Mouse (Mus musculus): ENCODE measurements around the gene Gucy2g. TPM values are rescaled to one million over a fixed set of nuclear protein-coding genes. Genes with fewer than 3 reads are reported as not detected.

The Gucy2g gene
- polyA plus RNA-seq (2012), result not detected in 2 replicates

- TF ChIP-seq GATA1 (IDR thresholded peaks at IDR 0.05; ENCODE audit: low read length), result no peak
Measured at GRCm38 (mm10) chr19:55241186-55241645, at the start of gene Gucy2g. Gene Gucy2g, minus strand, starts transcription at chr19:55241236.

DNA sequence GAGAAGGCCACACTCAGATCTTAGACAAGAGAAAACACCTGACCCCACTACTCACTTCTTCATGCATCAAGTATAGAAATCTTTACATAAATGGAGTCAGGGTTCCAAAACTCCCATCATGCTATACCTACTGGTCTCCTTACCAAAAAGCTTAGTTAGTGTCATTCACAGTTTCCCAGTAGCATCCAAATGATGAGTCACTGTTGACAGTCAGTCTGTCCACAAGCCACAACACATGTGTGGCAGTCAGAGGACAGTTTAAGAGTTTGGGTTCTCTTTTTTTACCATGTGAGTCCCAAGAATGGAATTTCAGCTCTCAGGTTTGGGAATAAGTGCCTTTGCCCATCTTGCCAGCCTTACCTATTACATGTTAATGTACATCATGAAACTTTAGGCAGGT is 47.9 kb upstream of the Gucy2g start:
- no peak for TF ChIP-seq GATA1 (IDR thresholded peaks at IDR 0.05; ENCODE audit: low read length)

DNA sequence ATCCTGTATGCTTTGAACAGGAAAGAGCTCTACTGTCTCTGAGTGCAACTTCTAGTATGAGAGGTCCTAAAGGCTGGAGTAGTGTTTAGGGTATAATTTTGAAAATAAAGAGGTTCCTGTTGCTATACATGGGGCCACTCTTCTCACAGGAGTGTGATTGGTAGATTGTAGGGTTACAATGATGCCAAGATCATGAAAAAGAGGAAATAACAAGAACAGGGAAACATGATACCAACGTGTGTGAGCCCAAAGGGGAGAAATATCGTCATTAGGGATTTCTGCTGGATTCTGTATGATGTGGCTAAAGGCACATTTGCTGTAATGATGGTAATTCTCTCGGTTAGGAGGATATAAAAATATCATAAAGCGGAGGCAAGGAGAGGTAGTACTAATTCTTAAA is 45.0 kb upstream of the Gucy2g start:
- TF ChIP-seq GATA1 (IDR thresholded peaks at IDR 0.05; ENCODE audit: low read length), result no peak

DNA sequence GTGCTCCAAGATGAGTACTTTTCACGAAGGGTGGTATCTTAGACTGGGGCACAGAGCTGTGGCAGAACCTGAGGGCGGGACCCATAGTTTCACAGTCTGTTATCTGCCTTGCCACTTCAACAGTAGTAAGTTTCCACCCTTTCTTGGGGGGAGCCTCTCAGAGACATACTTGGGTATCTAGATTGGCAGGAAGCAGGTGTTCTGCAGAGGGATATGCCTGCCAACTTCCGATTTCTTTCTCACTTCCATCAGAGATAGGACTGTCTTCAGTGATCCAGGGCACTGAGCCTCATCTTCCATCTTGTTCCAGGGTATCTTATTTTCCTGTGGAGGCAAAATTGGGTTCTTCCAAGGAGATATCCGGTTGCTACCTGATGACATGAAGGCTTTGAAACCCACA is 43.1 kb upstream of the Gucy2g start:
- TF ChIP-seq GATA1 (IDR thresholded peaks at IDR 0.05; ENCODE audit: low read length), result peak; percentile 71

- TF ChIP-seq GATA1 (IDR thresholded peaks at IDR 0.05; ENCODE audit: low read length), result no peak
Measured at GRCm38 (mm10) chr19:55276770-55277169, 35.7 kb upstream of the Gucy2g start.

GRCm38 (mm10) chr19:55276100-55276499 is 35.1 kb upstream of the Gucy2g start:
- no peak for TF ChIP-seq GATA1 (IDR thresholded peaks at IDR 0.05; ENCODE audit: low read length)

- TF ChIP-seq GATA1 (IDR thresholded peaks at IDR 0.05; ENCODE audit: low read length), result peak; percentile 54
Measured at GRCm38 (mm10) chr19:55273340-55273739, 32.3 kb upstream of the Gucy2g start.

GRCm38 (mm10) chr19:55271448-55271847 is 30.4 kb upstream of the Gucy2g start:
- no peak for TF ChIP-seq GATA1 (IDR thresholded peaks at IDR 0.05; ENCODE audit: low read length)

DNA sequence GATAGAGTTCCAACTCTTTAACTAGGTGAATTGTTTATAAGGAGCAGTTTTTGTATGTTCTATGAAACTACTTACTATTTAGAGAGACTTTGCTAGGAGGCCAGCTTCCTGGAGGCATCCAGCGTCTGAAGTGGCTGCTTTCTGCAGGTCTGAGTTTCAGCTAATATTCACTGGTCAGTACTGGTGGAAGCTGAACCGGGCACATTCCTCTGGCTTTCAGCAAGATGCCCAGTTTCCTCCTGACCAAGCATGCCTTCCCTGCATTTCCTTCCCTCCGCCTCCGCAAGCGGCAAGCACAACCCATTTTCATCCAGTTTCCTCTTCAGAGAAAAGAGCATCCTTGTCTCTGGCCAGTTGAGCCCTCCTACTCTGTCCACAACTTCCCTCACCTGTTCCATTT is 28.0 kb upstream of the Gucy2g start:
- no peak for TF ChIP-seq GATA1 (IDR thresholded peaks at IDR 0.05; ENCODE audit: low read length)

- no peak for TF ChIP-seq GATA1 (IDR thresholded peaks at IDR 0.05; ENCODE audit: low read length)
Measured at GRCm38 (mm10) chr19:55268150-55268549, 27.1 kb upstream of the Gucy2g start.

DNA sequence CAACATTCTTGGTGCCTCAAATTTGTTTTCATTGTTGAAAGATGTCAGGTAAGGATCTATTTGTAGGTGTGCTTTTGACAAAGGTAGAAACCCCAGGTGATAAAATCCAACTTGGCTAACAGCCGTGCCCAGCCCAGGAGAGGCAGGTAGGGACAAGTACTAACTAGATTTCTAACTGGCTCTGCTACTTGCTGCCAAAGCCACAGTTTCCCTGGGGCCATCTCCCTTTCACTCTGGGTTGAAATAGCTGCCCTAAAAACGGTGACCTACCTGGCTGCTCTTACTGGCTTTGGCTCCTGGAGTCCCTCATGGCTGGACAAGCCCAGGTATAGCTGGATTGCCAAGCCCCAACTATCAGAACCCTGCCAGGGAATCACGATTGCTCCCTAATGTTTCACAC is 25.8 kb upstream of the Gucy2g start:
- no peak for TF ChIP-seq GATA1 (IDR thresholded peaks at IDR 0.05; ENCODE audit: low read length)

GRCm38 (mm10) chr19:55265269-55265668 is 24.2 kb upstream of the Gucy2g start:
- no peak for TF ChIP-seq GATA1 (IDR thresholded peaks at IDR 0.05; ENCODE audit: low read length)

DNA sequence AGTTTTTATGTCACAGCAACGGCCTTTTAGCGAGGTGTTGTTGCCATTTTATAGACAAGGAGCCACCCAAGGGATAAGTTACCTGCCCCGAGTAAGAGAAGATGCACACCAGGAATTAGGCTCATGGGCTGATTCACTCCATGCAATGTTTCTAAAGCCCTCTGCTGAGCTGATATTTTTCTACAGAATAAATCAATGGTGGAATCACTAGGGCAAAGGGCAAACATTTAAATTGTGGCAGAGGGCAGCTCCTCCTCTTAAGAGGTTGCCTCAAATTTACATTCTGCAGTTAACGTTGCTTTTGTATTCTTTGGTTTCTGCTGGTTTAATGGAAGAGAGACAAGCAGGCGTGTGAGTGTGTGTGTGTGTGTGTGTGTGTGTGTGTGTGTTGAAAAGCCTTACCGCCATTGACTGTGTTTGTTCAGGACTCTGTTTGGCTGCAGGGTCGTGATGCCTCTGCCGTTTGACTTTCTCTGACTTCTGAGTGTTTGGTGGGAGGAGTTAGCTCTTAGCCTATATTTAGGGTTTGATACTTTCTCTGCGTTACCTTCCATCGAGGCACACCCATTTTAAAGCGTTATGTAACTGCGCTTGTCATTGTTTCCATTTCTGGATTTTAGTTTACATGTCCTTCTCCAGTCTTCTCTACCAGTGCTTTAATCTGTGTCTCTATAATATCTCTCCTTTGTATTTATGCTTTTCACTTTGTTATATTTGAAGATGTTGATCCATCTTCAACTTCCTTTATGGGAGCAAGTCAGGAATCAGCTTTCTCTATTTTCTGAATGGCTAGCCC is 19.6 kb upstream of the Gucy2g start:
- no peak for TF ChIP-seq GATA1 (IDR thresholded peaks at IDR 0.05; ENCODE audit: low read length)

GRCm38 (mm10) chr19:55258514-55258913 is 17.5 kb upstream of the Gucy2g start:
- no peak for TF ChIP-seq GATA1 (IDR thresholded peaks at IDR 0.05; ENCODE audit: low read length)

GRCm38 (mm10) chr19:55257656-55258375 is 16.8 kb upstream of the Gucy2g start:
- no peak for TF ChIP-seq GATA1 (IDR thresholded peaks at IDR 0.05; ENCODE audit: low read length)

DNA sequence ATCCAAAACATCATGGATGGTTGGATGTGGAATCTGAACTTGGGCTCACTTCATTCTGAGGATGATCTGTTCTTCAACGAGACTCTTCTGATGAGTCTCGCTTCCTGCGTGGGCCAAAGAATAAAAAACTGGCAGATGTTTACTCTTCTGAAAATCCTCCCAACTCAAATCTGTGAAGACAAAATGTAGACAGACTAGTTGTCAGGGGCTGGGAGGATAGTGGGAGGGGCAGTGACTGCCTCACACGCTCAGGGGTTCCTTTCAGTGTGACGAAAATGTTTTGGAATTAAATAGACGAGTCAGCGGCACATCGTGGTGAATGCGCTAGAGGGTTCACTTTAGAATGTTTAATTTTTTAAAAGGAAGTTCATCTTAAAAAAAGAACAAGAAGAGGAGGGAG is 15.1 kb upstream of the Gucy2g start:
- no peak for TF ChIP-seq GATA1 (IDR thresholded peaks at IDR 0.05; ENCODE audit: low read length)
